Mouse (Mus musculus): ENCODE results near the gene Tnfsf12. TPM values are rescaled to one million over a fixed set of nuclear protein-coding genes. Genes with fewer than 3 reads are reported as not detected.

The Tnfsf12 gene
- polyA plus RNA-seq, 1 experiment from 2014 or later, result 1.2 TPM

GRCm38 (mm10) chr11:69684128-69684745, 11.4 kb downstream of the Tnfsf12 start:
- Histone ChIP-seq H3K4me1 (peaks cover 59% of the 10 kb centered on the region), H3K27ac (replicated peaks) (0 out of 2 replicates have a peak overlapping the region, but pooled peaks have one; percentile 81), H3K27me3 (ENCODE audit: low read depth, poor library complexity, severe bottlenecking) (peaks cover 25% of the 10 kb centered on the region), H3K4me3 (no peak overlapping the region), H3K36me3 (peaks cover 13% of the 10 kb centered on the region), H3K9me3 (replicated peaks) (no peaks in the 10 kb centered on the region)
- WGBS, result 80% methylated on average over 12 of the region's 12 CpGs
- no peak for DNase-seq (ENCODE audit: low spot score)

GRCm38 (mm10) chr11:69683576-69683975, 12.1 kb downstream of the Tnfsf12 start:
- Histone ChIP-seq H3K27ac (replicated peaks) (peak overlapping the region; percentile 81), H3K9me3 (replicated peaks) (no peaks in the 10 kb centered on the region), H3K36me3 (peaks cover 20% of the 10 kb centered on the region), H3K4me3 (no peak overlapping the region), H3K4me1 (peaks cover 59% of the 10 kb centered on the region), H3K27me3 (ENCODE audit: low read depth, poor library complexity, severe bottlenecking) (peaks cover 25% of the 10 kb centered on the region)
- no peak for DNase-seq (ENCODE audit: low spot score)
- WGBS, result 80% methylated on average over 7 of the region's 7 CpGs

GRCm38 (mm10) chr11:69682840-69683533, 12.7 kb downstream of the Tnfsf12 start:
- Histone ChIP-seq H3K27ac (replicated peaks) (peak overlapping the region; percentile 81), H3K36me3 (peaks cover 26% of the 10 kb centered on the region), H3K27me3 (ENCODE audit: low read depth, poor library complexity, severe bottlenecking) (peaks cover 25% of the 10 kb centered on the region), H3K4me3 (peak overlapping the region; percentile 73), H3K4me1 (peaks cover 59% of the 10 kb centered on the region), H3K9me3 (replicated peaks) (no peaks in the 10 kb centered on the region)
- DNase-seq (ENCODE audit: low spot score), result peak; percentile 89
- WGBS, result 30% methylated on average over 12 of the region's 12 CpGs

- Histone ChIP-seq H3K9me3 (replicated peaks) (no peaks in the 10 kb centered on the region), H3K27me3 (ENCODE audit: low read depth, poor library complexity, severe bottlenecking) (peaks cover 25% of the 10 kb centered on the region), H3K4me3 (peak overlapping the region; percentile 73), H3K4me1 (peaks cover 59% of the 10 kb centered on the region), H3K36me3 (peaks cover 32% of the 10 kb centered on the region), H3K27ac (replicated peaks) (peak overlapping the region; percentile 92)
- no peak for DNase-seq (ENCODE audit: low spot score)
- 30% methylated on average over 24 of the region's 24 CpGs for WGBS
Measured at GRCm38 (mm10) chr11:69682209-69682839, 13.3 kb downstream of the Tnfsf12 start.

GRCm38 (mm10) chr11:69681314-69682208, 14.1 kb downstream of the Tnfsf12 start, which contains the start of gene Senp3:
Senp3 (minus strand) TSS chr11:69682084.
- Histone ChIP-seq H3K9me3 (replicated peaks) (no peaks in the 10 kb centered on the region), H3K4me3 (peak within 1 kb of the TSS; percentile 73), H3K4me1 (peaks cover 53% of the 10 kb centered on the region), H3K36me3 (peaks cover 40% of the 10 kb centered on the region), H3K27ac (replicated peaks) (peak within 1 kb of the TSS; percentile 92), H3K27me3 (ENCODE audit: low read depth, poor library complexity, severe bottlenecking) (peaks cover 18% of the 10 kb centered on the region; the same call in 1 of the 2 replicates)
- WGBS, result under 1% methylated on average over 74 of the region's 80 CpGs
- DNase-seq (ENCODE audit: low spot score), result peak; percentile 98

GRCm38 (mm10) chr11:69680136-69680855, 15.4 kb downstream of the Tnfsf12 start:
- Histone ChIP-seq H3K9me3 (replicated peaks) (no peaks in the 10 kb centered on the region), H3K4me3 (peak overlapping the region; percentile 73), H3K36me3 (peaks cover 52% of the 10 kb centered on the region), H3K4me1 (peaks cover 41% of the 10 kb centered on the region), H3K27me3 (ENCODE audit: low read depth, poor library complexity, severe bottlenecking) (peaks cover 14% of the 10 kb centered on the region; the same call in 1 of the 2 replicates), H3K27ac (replicated peaks) (peak overlapping the region; percentile 92; the same call in 1 of the 2 replicates)
- WGBS, result 90% methylated on average over 30 of the region's 30 CpGs
- no peak for DNase-seq (ENCODE audit: low spot score)

- no peaks in the 10 kb centered on the region for H3K9me3 ChIP-seq (replicated peaks)
- peaks cover 2% of the 10 kb centered on the region; the same call in 1 of the 2 replicates for H3K27me3 ChIP-seq (ENCODE audit: low read depth, poor library complexity, severe bottlenecking)
- H3K27ac ChIP-seq (replicated peaks), result no peak overlapping the region
- H3K4me1 ChIP-seq, result peaks cover 35% of the 10 kb centered on the region
- WGBS, result 100% methylated on average over 2 of the region's 2 CpGs
- H3K36me3 ChIP-seq, result peaks cover 64% of the 10 kb centered on the region
- 0 out of 2 replicates have a peak overlapping the region, but pooled peaks have one; percentile 16 for H3K4me3 ChIP-seq
- no peak for DNase-seq (ENCODE audit: low spot score)
Measured at GRCm38 (mm10) chr11:69679144-69679543, 16.5 kb downstream of the Tnfsf12 start.

- H3K9me3 ChIP-seq (replicated peaks), result no peaks in the 10 kb centered on the region
- H3K27me3 ChIP-seq (ENCODE audit: low read depth, poor library complexity, severe bottlenecking), result no peaks in the 10 kb centered on the region
- WGBS, result under 1% methylated on average over 36 of the region's 36 CpGs
- H3K36me3 ChIP-seq, result peaks cover 88% of the 10 kb centered on the region
- DNase-seq (ENCODE audit: low spot score), result peak; percentile 100
- H3K27ac ChIP-seq (replicated peaks), result peak within 1 kb of the TSS; percentile 96
- peak within 1 kb of the TSS; percentile 91 for H3K4me3 ChIP-seq
- H3K4me1 ChIP-seq, result peaks cover 31% of the 10 kb centered on the region
Measured at GRCm38 (mm10) chr11:69672211-69672706, 23.4 kb downstream of the Tnfsf12 start, which contains the start of gene Eif4a1. Eif4a1 (minus strand) TSS chr11:69672423.

- DNase-seq (ENCODE audit: low spot score), result no peak
- Histone ChIP-seq H3K4me3 (peak overlapping the region; percentile 91), H3K36me3 (peaks cover 87% of the 10 kb centered on the region), H3K4me1 (peaks cover 31% of the 10 kb centered on the region), H3K27me3 (ENCODE audit: low read depth, poor library complexity, severe bottlenecking) (no peaks in the 10 kb centered on the region), H3K27ac (replicated peaks) (peak overlapping the region; percentile 96), H3K9me3 (replicated peaks) (no peaks in the 10 kb centered on the region)
- WGBS, result under 1% methylated on average over 43 of the region's 43 CpGs
Measured at GRCm38 (mm10) chr11:69671726-69672124, 23.9 kb downstream of the Tnfsf12 start.

GRCm38 (mm10) chr11:69670786-69671725, 24.6 kb downstream of the Tnfsf12 start:
- Histone ChIP-seq H3K27me3 (ENCODE audit: low read depth, poor library complexity, severe bottlenecking) (no peaks in the 10 kb centered on the region), H3K36me3 (peaks cover 87% of the 10 kb centered on the region), H3K4me1 (peaks cover 31% of the 10 kb centered on the region), H3K4me3 (peak overlapping the region; percentile 91), H3K9me3 (replicated peaks) (no peaks in the 10 kb centered on the region), H3K27ac (replicated peaks) (peak overlapping the region; percentile 96)
- DNase-seq (ENCODE audit: low spot score), result peak; percentile 95
- under 1% methylated on average over 61 of the region's 61 CpGs for WGBS

Measured in midbrain, embryonic 10.5 days (tissue).